In genomic region chrX:166660715-166661042, GRCm38 (mm10) we compare ENCODE assay signal across 8 mouse cellular contexts.
DNase-seq lines count a peak whose midpoint lies in the region; ATAC-seq and TF ChIP-seq lines count a peak whose summit lies in the region.

No protein-coding gene starts in this region.

- WGBS in embryonic facial prominence, embryonic 13.5 days = 32% methylated on average over 6 of the region's 6 CpGs
- 30% methylated on average over 6 of the region's 6 CpGs for WGBS in limb, embryonic 11.5 days

- no peak for TF ChIP-seq POLR2A in myocyte (IDR thresholded peaks at IDR 0.05; ENCODE audit: insufficient read length, low read depth)

- no peaks in the 10 kb centered on the region for H3K9me3 ChIP-seq in embryonic facial prominence, embryonic 13.5 days
- H3K9me3 ChIP-seq in limb, embryonic 11.5 days (ENCODE audit: control insufficient read depth, low read length) = no peaks in the 10 kb centered on the region

- H3K4me2 ChIP-seq in embryonic facial prominence, embryonic 13.5 days = peak overlapping the region; percentile 50; the same call in 1 of the 2 replicates
- no peak overlapping the region for H3K4me2 ChIP-seq in limb, embryonic 11.5 days (ENCODE audit: low read depth, severe bottlenecking)
- peak overlapping the region; percentile 67 for H3K4me2 ChIP-seq in myocyte (ENCODE audit: low read depth)

- H3K36me3 ChIP-seq in embryonic facial prominence, embryonic 13.5 days = no peaks in the 10 kb centered on the region
- H3K36me3 ChIP-seq in limb, embryonic 11.5 days (ENCODE audit: control insufficient read depth, insufficient read depth, low read length) = no peaks in the 10 kb centered on the region
- H3K36me3 ChIP-seq in myocyte (ENCODE audit: control insufficient read depth, insufficient read depth) = no peaks in the 10 kb centered on the region

- peak overlapping the region; percentile 91; the same call in 1 of the 2 replicates for H3K27ac ChIP-seq in left cerebral cortex, adult 2 months
- H3K27ac ChIP-seq in embryonic facial prominence, embryonic 13.5 days = no peak overlapping the region
- no peak overlapping the region for H3K27ac ChIP-seq in limb, embryonic 11.5 days (replicated peaks; ENCODE audit: low read depth, low read length)

- intact Hi-C loops in left cerebral cortex, adult 2 months (cut with DNase I) = loop anchor here (1.0 to 10.0 kb wide), 6 partner anchors 127 to 573 kb away; partner anchors contain the start of gene Tmsb4x
- intact Hi-C loops in left cerebral cortex, postnatal 36 days (cut with DNase I) = loop anchor here (1.0 to 10.0 kb wide), 5 partner anchors 137 to 573 kb away; partner anchors contain the start of gene Tmsb4x

- peak; percentile 71 for TF ChIP-seq CTCF in left cerebral cortex, adult 2 months (IDR thresholded peaks at IDR 0.05)

- no peaks in the 10 kb centered on the region for H3K4me1 ChIP-seq in embryonic facial prominence, embryonic 13.5 days
- no peaks in the 10 kb centered on the region for H3K4me1 ChIP-seq in limb, embryonic 11.5 days (ENCODE audit: control insufficient read depth, insufficient read depth, low read length)

- ATAC-seq in embryonic facial prominence, embryonic 13.5 days (ENCODE audit: insufficient number of reproducible peaks, insufficient read depth, low FRiP score, low TSS enrichment, low read depth) = no peak
- ATAC-seq in limb, embryonic 11.5 days (ENCODE audit: insufficient number of reproducible peaks, low FRiP score, low TSS enrichment, low read depth) = no peak

- no peak overlapping the region for H3ac ChIP-seq in myocyte (ENCODE audit: control insufficient read depth, insufficient read length)

- H3K4me3 ChIP-seq in left cerebral cortex, adult 2 months = peak overlapping the region; percentile 18
- no peak overlapping the region for H3K4me3 ChIP-seq in embryonic facial prominence, embryonic 13.5 days
- no peak overlapping the region for H3K4me3 ChIP-seq in limb, embryonic 11.5 days (ENCODE audit: low read depth, low read length)
- no peak overlapping the region for H3K4me3 ChIP-seq in myocyte

- DNase-seq in left cerebral cortex, adult 2 months (ENCODE audit: extremely low spot score in 1 of 2, low spot score in 2 of 2) = peak; percentile 54 to 57
- DNase-seq in left cerebral cortex, postnatal 36 days (ENCODE audit: low spot score in 2 of 2) = no peak
- peak; percentile 88 for DNase-seq in NIH3T3 (ENCODE audit: low read depth)
- peak; percentile 83 for DNase-seq in limb, embryonic 11.5 days (ENCODE audit: low spot score)
- DNase-seq in left cerebral cortex, adult 11 months (ENCODE audit: low spot score) = no peak
- DNase-seq in thymus, postnatal 10 days (ENCODE audit: low spot score in 2 of 2) = no peak

- no peaks in the 10 kb centered on the region for H3K79me2 ChIP-seq in myocyte (ENCODE audit: control insufficient read depth, insufficient read depth)

- H3K27me3 ChIP-seq in embryonic facial prominence, embryonic 13.5 days = peaks cover 43% of the 10 kb centered on the region
- peaks cover 2% of the 10 kb centered on the region; the same call in 1 of the 2 replicates for H3K27me3 ChIP-seq in limb, embryonic 11.5 days (ENCODE audit: control insufficient read depth, insufficient read depth, low read length)
- no peaks in the 10 kb centered on the region for H3K27me3 ChIP-seq in myocyte (ENCODE audit: control insufficient read depth, insufficient read depth, insufficient read length)

- H3K9ac ChIP-seq in embryonic facial prominence, embryonic 13.5 days = no peak overlapping the region
- H3K9ac ChIP-seq in limb, embryonic 11.5 days (ENCODE audit: low read length) = no peak overlapping the region

TF ChIP-seq in myocyte, 11 proteins besides CTCF, POLR2A, EP300 and RAD21:
- TF ChIP-seq REST (IDR thresholded peaks at IDR 0.05; ENCODE audit: insufficient read depth, insufficient read length) = no peak
- no peak for TF ChIP-seq MYOD1 (IDR thresholded peaks at IDR 0.05; ENCODE audit: control insufficient read depth in 1 of 3, insufficient read length in 2 of 3, low read depth in 2 of 3)
- TF ChIP-seq SRF (IDR thresholded peaks at IDR 0.05; ENCODE audit: control insufficient read depth, insufficient read length, low read depth) = no peak
- no peak for TF ChIP-seq E2F4 (IDR thresholded peaks at IDR 0.05; ENCODE audit: insufficient read depth)
- TF ChIP-seq TCF3 (IDR thresholded peaks at IDR 0.05; ENCODE audit: insufficient read length, low read depth) = no peak

Comparison
In these comparisons a context has a peak if more than half of its experiments do, and no peak if none do; other contexts are left out.
1. DNase-seq: peak in left cerebral cortex, adult 2 months (2 of 2), NIH3T3 (single experiment) and limb, embryonic 11.5 days (single experiment); none in left cerebral cortex, postnatal 36 days (0 of 2), left cerebral cortex, adult 11 months (single experiment) and thymus, postnatal 10 days (0 of 2).